8 mouse cellular contexts compared by ENCODE assay signal in the genomic region with DNA sequence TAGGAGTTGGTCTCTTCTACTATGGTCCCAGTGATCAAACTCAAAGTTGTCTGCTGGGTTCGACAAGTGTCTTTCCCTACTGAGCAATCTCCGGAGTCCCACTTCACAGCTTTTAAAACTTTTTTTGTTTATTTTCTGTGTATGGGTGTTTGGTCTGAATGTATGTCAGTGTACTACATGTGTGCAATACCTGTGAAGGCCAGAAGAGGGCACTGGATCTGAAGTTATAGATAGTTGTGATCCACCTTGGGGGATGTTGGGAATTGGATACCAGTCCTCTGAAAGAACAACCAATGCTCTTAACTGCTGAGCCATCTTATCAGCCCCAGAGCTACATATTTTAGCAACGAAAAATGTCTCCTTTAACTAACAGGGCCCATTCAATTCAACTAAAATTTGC.
A peak's percentile ranks its signal among the peaks of the same experiment; 100 is the strongest.
DNase-seq lines count a peak whose midpoint lies in the region.

No protein-coding gene starts in this region.

- intact Hi-C loops in heart, postnatal 36 days (cut with DNase I) = no loop called here

- peak; percentile 8 to 20 for DNase-seq in heart, postnatal 36 days
- no peak for DNase-seq in heart, adult 9 months (ENCODE audit: low spot score in 2 of 2)
- DNase-seq in urinary bladder, postnatal 14 days (ENCODE audit: low spot score) = peak; percentile 12
- DNase-seq in urinary bladder, postnatal 10 days (ENCODE audit: low spot score) = no peak
- DNase-seq in kidney, postnatal 10 days = peak; percentile 39
- DNase-seq in cerebellum, adult 11-12 months = no peak
- no peak for DNase-seq in urinary bladder, adult 18-20 months (ENCODE audit: low spot score in 2 of 2)
- no peak for DNase-seq in left cerebral cortex, adult 11 months (ENCODE audit: low spot score)

Comparison
In these comparisons a context has a peak if more than half of its experiments do, and no peak if none do; other contexts are left out.
1. DNase-seq: peak in heart, postnatal 36 days (2 of 2), urinary bladder, postnatal 14 days (single experiment) and kidney, postnatal 10 days (single experiment); none in heart, adult 9 months (0 of 2), urinary bladder, postnatal 10 days (single experiment), cerebellum, adult 11-12 months (single experiment), urinary bladder, adult 18-20 months (0 of 2) and left cerebral cortex, adult 11 months (single experiment).